Mouse (Mus musculus): ENCODE results near the gene Spdef. TPM values are rescaled to one million over a fixed set of nuclear protein-coding genes. Genes with fewer than 3 reads are reported as not detected.

Gene Spdef
- not detected for polyA plus RNA-seq (2017; shearing (Covaris generic))

DNA sequence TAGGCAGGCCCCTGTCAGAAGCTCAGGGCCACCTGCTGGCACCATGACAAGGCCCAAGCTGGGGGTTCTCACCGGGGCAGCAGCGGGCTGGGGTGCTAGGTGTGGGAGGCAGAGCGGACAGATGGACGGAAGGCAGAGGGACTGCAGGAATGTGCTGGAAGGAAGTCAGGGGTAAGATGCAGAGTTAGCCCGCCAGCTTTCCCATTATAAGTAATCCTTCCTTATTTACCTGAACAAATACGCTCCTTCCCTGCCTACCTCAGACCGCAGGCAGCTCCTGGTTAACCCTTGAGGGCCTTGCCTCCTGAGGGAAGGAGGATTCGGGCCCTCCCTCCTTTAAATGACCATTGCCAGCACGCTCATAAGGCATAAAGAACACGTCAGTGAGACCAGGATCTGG, at the start of gene Spdef:
Gene Spdef (minus strand): TSS at position 186 of the 400 bp plus-strand sequence.

Other genes with a start within 250 kb of the Spdef start
- gene Grm4, start 207.6 kb downstream of the Spdef start, polyA plus RNA-seq (2017; shearing (Covaris generic)): not detected
- 95.7 TPM for gene Hmga1, start 172.5 kb downstream of the Spdef start, polyA plus RNA-seq (2017; shearing (Covaris generic))
- gene AI413582, start 163.2 kb downstream of the Spdef start, polyA plus RNA-seq (2017; shearing (Covaris generic)): 159 TPM
- gene Nudt3, start 105.5 kb downstream of the Spdef start, polyA plus RNA-seq (2017; shearing (Covaris generic)): 12.0 TPM
- gene RPS10-NUDT3, start 93.7 kb downstream of the Spdef start, polyA plus RNA-seq (2017; shearing (Covaris generic)): not detected
- gene Rps10, start 92.3 kb downstream of the Spdef start, polyA plus RNA-seq (2017; shearing (Covaris generic)): 1,378 TPM
- gene Pacsin1, start 73.4 kb downstream of the Spdef start, polyA plus RNA-seq (2017; shearing (Covaris generic)): 59.0 TPM
- gene D17Wsu92e, start 91.7 kb upstream of the Spdef start, polyA plus RNA-seq (2017; shearing (Covaris generic)): 5.4 TPM
- gene Snrpc, start 109.2 kb upstream of the Spdef start, polyA plus RNA-seq (2017; shearing (Covaris generic)): 203 TPM
- 3.7 TPM for gene Uhrf1bp1, start 127.5 kb upstream of the Spdef start, polyA plus RNA-seq (2017; shearing (Covaris generic))
- gene Anks1, start 180.4 kb upstream of the Spdef start, polyA plus RNA-seq (2017; shearing (Covaris generic)): 5.5 TPM
- gene Taf11, start 180.9 kb upstream of the Spdef start, polyA plus RNA-seq (2017; shearing (Covaris generic)): 47.5 TPM

Measured in activated CD4-positive, CD25-positive, alpha-beta regulatory T cell, adult 9 weeks (primary cell).